Mouse (Mus musculus) adipocyte (in vitro differentiated cells): ENCODE results near the gene Stag1.

Source experiments
- DNase-seq: peaks from one replicate; pipeline ENCODE4 v3.0.0-alpha.2; 2016; ENCODE audit warnings: low spot score

The Stag1 gene

DNA sequence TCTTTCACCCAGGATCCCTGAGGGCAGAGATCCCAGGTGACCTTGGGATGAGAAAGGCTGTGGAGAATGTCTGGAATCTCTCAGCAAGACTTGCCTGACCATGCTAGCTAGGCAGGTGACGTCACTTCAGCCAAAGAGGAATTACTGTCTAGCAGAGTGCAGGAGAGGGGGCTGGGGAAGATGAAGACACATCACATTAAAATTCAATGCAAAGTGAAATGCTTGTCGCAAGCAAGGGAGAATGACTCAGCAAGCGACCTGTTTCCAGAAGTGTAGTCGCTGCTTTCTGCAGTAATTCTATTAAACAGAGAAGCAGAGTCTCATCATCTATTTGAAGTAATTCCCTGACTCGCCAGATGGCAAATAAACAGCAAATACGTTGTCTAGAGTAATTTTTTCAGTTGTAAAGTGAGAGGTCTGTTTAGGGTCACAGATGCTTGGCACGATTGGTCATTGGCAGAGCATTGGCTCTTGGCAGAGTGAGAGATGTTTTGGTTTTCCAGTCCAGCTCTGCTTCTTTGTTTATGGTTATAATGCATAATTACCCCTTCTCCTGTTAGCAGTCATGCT lies 8.5 kb downstream of the Stag1 start:
- peak; percentile 74 for DNase-seq

DNA sequence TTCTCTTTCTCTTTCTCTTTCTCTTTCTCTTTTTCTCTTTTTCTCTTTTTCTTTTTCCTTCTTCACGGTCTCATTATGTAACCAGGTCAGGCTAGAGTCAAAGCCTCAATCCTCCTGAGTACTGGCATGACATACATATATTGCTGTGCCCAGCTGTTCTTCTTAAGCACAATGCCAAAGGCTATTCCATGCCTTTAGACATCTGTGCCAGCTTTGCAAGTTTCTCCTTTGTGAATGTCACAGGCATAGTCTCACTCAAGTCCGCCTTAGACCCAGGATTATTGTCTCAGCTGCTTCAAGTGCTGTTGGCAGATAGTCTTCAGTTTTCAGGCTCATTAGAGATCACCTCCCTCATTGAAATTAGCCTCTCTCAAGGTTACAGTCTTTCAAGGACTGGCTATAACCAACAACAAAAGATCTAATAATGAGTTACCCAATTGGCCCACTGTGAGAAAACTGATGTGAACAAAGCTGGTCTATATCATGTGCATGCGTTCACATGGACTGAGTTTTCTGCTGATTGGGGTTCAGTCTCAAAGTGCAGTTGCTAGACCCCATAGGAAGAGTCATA lies 16.0 kb downstream of the Stag1 start:
- peak; percentile 38 for DNase-seq

DNA sequence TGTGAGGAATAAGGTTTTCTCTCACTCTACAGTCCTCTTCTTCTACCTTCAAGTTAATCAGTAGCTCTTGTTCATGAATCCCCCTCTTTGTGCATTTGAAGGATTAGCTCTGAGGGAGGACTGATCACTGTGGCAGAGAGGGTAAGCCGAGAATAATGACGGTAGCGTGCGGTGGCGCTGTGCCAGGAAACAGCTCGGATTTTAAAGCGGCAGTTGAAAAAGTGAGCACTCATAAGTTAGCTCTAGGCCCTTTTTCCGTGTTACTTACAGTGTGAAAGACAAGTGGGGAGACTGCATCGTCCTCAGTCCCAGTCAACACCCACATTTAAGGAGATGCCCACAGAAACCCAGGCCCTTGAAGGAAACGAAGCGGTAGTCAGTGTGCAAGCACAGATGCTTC lies 19.3 kb downstream of the Stag1 start:
- no peak for DNase-seq

DNA sequence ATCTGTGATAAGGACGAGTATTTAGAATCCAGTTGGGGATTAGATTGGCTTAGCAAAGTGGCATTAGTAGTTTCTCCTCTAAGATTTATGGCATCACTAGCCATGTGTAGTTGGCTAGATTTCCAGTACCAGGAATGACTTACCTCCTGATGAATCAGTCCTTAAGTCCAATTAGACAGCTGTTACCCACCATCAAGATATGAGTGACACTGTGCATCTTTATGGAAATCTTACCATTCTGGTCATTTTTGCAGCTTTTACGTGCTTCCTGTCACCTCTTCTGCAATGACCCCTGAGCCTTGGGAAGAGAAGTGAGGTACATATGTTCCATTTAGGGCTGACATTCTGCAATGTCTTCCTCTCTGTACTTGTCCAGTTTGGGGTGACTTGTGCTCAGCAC lies 28.7 kb downstream of the Stag1 start:
- DNase-seq = no peak

DNA sequence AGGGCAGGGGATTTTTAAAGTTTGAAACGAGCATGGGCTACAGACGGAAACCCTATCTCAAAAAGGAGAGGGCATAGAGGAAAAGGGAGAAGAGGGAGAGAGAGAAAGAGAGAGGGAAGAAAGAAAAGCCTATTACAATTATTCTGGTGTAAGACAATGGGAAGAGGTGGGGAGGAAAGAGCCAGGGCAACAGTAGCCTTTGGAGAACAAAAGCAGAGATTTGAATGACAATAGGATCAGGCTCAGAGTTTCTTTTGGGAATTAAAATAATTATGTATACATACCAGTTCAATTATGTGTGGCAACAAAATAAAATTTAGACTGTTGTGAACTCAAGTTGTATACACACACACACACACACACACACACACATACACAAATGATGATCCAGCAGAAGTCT lies 43.2 kb downstream of the Stag1 start:
- DNase-seq = no peak

DNA sequence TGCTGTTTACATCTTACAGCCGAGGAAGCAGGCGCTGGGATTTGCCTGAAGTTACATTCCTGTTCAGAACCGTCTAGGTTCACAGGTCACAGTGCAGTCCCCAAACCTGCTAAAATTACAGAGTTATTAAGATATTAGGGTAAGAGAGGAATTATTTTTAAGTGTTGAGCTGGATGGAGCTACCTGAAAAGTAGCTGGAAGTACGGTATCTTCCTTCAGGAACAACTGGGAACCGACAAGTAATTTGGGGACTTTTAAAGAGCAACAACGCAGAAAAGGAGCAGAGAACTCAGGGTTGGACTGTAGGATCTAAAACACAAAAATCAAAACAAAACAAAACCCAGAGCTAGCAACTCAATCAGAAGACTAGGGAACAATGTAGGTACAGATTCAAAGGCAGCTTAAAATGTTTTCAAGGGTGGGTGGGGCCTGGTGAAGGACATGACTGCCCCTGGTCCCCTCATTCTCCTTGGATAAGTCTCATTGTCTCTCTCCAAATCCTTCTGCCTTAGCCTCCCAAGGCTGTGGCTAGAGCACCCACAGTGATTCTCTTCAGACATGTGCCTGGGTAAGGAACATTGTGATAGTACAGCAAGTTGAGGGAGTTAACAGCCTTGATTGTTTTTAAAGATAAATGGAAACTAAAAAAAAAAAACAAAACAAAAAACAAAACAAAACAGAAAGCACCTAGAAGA lies 43.9 kb downstream of the Stag1 start:
- DNase-seq = no peak

DNA sequence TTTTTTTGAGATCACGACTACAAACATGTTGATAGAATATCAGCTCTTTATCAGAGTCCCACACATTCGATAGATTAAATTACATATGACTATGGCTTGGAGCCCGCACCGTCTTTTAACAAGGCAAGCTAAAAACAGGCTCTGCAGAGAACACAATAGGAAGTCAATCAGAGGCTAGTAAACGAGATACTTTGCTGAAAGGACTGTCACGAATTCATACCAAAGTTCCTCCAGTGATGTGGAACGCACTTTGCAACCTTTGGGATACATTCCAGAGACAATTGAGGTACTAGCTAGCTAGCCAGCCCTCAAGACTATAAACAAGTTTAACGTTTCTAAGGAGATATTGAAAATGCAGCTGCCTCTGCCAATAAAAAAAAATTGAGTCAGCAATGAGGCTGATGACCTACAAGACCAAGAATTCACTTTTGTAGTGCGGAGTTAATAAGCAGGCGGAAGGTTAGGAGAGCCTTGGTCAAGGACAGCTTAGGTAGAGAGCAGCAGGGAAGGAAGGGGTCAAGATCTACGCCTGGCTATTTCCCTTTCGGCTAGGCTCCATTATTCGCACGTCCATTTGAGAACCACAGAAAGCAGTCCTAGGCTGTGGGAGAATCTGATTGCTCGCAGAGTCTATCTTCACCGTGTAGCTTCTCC lies 44.7 kb downstream of the Stag1 start:
- no peak for DNase-seq

DNA sequence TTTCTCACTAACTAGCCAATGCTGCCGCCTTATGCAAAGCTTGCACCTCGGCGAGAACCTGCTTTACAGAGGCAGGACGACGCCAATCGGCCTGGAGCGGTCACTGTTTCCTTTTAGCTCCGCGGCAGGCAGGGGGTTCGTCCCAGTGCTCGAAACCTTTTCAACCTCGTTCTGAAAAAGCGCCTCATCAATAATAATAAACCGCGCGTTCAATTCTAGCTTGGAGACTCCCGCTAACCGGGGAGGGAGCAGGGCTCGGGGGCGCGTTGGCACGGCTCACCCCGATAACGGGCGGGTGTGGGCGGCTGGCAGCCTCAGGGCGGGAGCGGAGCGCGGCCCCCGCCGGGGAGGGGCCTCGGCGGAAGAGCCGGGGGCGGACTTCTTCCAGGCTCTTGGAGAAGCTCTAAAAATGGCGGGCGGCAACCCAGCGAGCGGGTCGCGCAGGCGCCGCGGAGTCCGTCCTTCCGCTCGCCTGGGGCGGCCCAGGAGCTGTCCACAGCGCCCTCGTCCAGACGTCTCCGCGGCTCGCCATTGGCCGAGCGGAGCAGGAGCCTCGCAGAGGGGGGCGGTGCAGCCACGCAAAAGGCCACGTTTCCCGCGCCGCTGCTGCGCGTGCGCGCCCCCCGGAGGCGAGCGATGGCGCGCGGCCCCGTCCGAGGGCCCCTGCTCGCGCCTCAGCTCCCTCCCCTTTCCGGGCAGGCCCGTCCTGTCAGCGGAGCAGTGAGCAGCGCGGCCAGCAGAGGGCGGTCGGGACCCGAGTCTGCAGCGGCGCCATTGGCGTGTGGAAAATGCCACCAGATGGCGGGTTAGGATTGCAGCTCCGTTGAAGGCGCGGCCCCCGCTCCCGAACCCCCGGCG lies 45.5 kb downstream of the Stag1 start:
- DNase-seq = peak; percentile 96

DNA sequence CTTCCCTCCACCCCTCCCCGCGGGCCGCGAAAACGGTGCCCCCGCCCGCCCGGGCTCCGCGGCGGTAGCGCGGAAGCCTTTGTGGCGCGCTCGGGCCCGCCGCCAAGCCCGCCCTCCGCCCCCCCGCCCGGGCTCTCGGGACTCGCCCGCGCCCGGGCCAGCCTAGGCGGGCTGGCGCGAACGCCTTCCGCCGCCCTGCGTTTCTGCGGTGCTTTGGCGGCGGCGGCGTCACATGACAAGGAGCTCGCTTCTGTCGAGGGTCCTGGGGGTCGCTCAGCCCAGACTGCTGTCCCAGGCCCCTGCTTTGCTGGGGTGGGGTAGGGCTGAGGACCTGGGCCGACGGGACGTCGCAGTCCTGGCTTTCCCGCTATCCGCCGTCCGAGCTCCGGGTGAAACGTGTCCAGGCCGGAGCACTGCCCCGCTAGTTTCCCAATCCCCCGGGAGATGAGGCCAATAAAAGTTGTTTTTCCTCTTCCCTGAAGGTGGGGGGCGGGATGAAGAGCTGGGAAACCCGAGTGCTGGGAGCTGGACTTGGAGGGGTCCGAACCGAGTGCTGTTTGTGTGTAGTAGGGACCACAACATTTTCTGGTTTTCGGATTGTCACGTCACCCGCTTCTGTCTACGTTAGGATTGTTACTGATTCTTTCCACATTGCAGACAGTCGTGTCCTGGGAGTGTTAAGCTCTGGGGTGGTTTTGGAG lies 46.6 kb downstream of the Stag1 start:
- DNase-seq = peak; percentile 79

DNA sequence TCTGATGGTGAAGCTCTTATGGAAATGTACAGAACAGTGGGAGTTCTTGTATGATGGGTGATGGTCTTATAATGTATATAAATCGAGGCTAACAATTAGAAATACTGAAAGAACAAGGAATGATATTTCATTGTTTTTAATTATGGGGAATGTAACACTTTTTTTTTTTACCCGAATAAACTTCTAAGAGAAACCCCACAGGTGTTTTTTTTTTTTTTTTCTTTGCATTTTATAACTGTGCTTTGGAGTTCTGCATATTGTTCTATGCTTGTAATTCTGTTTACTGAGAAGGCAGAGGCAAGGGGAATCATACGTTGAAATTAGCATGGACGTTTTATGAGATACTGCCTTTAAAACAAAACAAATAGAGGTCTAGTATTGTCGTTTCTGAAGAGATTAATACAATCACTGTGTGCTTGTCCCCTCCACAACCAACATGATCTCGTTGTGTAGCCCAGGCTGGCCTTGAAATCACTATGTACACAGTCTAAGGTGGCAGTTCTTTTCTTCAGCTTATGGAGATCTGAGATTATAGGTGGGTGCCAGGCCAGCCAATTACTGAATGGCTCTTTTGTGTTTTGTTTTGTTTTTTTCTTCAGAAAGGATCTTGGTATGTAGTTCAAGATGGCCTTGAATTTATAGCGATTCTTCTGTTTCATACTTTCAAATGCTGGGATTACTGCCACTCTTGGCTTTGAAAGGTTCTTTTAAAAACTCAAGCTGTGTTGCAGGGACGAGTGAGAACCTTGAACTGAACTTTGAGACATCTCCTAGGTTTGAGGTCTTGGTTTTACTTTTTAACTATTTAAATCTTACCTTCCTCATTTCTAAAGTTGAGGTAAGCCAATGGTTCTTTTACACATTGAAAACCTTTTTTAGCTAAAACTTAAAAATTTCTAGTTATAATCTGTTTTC lies 47.7 kb downstream of the Stag1 start:
- DNase-seq = no peak

DNA sequence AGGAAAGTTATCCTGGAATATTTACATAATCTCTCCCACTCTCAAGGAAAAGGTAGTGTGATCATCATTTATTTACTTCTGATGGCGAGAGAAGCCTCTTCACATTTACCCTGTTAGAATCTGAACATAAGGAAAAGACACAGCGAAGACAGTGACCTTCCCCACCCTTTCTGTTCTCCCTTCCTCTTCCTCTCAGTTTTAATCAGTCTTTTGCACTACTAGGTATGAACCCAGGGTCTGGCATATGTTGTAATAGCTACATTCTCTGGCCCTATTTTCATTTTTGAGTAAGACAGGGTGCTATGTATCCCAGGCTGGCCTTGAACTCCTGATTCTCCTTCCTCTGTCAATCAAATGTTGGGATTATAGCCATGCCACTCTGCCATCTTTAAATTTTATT lies 48.7 kb downstream of the Stag1 start:
- no peak for DNase-seq

DNA sequence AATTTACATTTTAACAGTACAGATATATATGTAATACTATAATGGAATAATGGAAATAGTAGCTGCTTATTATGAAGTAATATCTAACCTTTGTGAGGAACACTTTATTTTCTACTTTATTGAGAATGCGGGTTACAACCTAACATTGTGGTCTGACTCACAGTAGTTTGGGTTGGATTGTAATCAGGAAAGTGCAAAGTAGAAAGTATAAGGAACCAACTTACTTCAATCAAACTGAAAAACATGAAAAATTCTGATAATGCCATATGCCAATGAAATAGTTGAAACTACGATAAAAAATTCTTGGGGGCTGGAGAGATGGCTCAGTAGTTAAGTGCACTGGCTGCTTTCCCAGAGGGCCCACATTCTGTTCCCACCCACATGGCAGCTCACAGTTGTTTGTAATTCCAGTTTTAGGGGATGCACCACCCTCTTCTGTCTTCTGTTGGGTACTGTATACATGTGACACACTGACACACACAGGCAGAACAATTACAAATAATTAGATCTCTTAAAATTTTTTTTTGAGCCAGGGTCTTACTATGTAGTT lies 50.3 kb downstream of the Stag1 start:
- DNase-seq = no peak

DNA sequence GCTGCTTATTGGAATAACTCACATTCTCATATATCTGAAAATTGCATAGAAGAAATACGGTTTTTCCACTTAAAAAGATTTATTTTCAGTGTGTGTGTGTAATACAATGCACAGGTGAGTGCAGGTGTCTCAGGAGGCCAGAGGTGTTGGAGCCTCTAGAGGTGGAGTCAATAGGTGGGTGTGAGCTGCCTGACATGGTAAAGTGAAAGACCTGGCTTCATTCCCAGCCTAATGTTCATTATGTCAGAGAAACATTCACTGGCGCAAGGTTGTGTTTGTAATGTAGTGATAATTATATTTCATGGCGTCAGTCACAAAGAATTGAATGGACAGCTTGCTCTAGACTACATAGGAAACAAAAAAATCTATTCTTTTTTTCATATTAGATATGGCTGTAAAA lies 56.5 kb downstream of the Stag1 start:
- DNase-seq = no peak

DNA sequence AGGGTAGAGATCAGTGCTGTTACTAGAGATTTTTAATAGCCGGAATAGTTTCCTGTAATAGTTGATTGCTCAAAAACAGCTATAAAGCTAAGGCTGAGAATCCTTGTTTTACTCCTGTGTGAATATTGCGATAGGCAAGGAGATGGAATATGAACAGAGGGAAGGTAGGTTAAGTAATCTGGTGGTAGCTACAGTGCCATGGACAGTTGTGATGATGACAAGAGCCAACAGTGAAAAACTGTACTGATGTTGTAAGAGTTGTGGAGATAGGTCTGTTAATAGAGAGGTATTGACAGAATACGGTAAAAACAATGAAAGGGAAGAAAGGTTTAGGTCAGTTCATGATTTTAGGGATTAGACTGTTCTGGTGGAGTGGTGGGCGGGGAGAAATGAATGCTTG lies 58.5 kb downstream of the Stag1 start:
- DNase-seq = no peak

DNA sequence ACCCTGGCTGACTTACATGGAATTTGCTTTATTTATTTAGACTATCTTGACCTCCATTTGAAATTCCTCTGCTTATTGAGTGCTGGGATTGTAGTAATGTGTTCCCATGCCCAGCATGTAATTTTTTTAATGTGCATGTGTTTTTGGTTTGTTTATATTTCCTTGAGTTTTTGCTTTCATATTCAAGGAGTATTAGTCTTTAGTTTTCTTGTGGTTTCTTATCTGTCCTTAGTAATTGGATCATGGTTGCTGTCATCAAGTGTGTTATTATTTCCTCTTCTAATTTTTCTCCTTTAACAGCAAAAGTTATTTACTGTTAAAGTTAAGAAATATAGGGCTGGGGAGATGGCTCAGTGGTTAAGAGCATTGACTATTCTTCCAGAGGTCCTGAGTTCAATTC lies 63.0 kb downstream of the Stag1 start:
- DNase-seq = no peak

DNA sequence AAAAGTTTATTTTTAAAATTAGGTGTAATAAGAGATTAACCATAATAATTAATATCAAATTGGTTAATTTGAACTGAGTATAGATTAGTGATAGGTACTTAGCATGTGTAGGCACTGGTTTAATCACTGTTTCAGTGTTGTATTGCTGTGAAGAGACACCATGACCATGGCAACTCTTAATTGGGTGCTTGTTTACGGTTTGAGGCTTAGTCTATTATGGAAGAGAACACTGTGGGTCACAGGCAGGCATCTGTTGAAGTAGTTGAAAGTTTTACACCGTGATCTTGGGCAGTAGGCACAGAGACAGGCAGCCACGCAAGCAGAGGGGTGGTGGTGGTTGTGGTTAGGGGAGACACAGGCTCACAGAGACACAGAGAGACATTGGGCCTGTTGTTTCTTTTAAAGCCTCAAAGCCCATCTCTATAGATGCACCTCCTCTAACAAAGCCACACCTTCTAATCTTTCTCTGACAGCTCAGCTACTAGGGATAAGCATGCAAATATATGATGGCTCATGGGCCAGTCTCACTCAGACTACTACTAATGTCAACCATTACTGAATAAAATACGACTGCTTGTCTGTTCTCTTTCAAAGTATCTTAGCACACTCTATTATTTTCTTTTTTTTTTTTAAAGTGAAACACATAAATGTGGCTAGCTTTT lies 66.0 kb downstream of the Stag1 start:
- no peak for DNase-seq

DNA sequence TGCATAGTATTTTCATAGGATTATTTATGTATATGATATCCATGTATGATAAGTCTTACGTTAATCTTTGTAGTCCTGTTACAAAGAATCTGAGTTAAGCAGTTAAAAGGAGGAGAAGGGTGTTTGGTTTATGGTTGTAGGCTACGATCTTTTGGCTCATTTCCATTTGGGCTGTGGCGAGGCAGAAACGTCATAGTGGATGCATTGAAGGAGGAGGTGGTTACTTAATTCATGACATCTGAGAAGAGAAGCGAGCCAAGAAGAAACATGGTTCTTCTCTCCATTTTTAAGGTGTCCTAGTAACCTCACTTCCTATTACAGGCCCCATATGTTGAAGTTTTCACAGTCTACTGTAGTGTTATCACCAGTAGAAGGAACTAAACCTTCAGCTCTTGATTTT lies 72.6 kb downstream of the Stag1 start:
- DNase-seq = no peak

DNA sequence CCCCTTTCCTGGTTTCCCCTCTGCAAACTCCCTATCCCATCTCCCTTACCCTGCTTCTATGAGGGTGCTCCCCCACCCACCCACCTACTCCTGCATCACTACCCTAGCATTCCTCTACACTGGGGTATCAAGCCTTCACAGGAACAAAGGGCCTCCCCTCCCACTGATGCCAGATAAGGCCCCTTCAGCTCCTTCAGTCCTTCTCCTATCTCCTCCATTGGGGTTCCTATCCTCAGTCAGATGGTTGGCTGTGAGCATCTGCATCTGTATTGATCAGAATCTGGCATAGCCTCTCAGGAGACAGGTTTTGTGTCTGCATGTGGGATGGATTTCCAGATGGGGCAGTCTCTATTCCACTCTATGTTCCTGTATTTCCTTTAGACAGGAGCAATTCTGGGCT lies 81.4 kb downstream of the Stag1 start:
- no peak for DNase-seq

DNA sequence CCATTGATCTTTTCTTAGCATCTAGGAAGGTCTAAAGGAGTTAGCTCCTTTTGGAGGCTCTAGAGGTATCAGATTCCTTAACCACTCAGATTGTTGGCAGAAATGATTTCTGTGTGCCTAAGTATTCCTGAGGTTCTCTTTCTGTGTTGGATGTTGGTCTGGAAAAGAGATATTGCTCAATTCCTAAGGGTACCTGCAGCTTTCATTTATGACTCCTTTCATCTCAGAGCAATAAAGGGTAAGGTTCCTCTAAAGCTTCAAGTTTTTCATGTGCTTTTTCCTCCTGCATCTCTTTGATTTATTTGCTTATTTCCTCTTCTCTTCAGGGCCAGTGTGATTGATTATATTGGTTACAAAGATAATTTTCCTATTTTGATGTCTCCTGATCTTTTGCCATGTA lies 84.7 kb downstream of the Stag1 start:
- DNase-seq = no peak
